Mouse (Mus musculus): Measurements from ENCODE around the gene Thsd7a. TPM values are rescaled to one million over a fixed set of nuclear protein-coding genes. Genes with fewer than 3 reads are reported as not detected.

Gene Thsd7a
- total RNA-seq, 2 experiments from 2014 or later, result 42.9 to 43.3 TPM

- peak overlapping the region; percentile 44; the same call in 1 of the 2 replicates for H3K27ac ChIP-seq
- no peak overlapping the region for H3K4me3 ChIP-seq
- no peak for DNase-seq (ENCODE audit: low spot score in 2 of 2)
- TF ChIP-seq CTCF (conservative IDR thresholded peaks at IDR 0.05), result no peak
Observed at GRCm38 (mm10) chr6:12458841-12459240, 290.4 kb downstream of the Thsd7a start.

GRCm38 (mm10) chr6:12457451-12457850 lies 291.8 kb downstream of the Thsd7a start:
- no peak for DNase-seq (ENCODE audit: low spot score in 2 of 2)
- no peak overlapping the region for H3K27ac ChIP-seq
- TF ChIP-seq CTCF (conservative IDR thresholded peaks at IDR 0.05), result no peak
- H3K4me3 ChIP-seq, result no peak overlapping the region

GRCm38 (mm10) chr6:12454876-12455485 lies 294.2 kb downstream of the Thsd7a start:
- DNase-seq (ENCODE audit: low spot score in 2 of 2), result no peak
- no peak overlapping the region for H3K4me3 ChIP-seq
- no peak overlapping the region for H3K27ac ChIP-seq
- TF ChIP-seq CTCF (conservative IDR thresholded peaks at IDR 0.05), result no peak

GRCm38 (mm10) chr6:12454132-12454531 lies 295.1 kb downstream of the Thsd7a start:
- no peak for DNase-seq (ENCODE audit: low spot score in 2 of 2)
- TF ChIP-seq CTCF (conservative IDR thresholded peaks at IDR 0.05), result no peak
- Histone ChIP-seq H3K4me3 (no peak overlapping the region), H3K27ac (no peak overlapping the region)

DNA sequence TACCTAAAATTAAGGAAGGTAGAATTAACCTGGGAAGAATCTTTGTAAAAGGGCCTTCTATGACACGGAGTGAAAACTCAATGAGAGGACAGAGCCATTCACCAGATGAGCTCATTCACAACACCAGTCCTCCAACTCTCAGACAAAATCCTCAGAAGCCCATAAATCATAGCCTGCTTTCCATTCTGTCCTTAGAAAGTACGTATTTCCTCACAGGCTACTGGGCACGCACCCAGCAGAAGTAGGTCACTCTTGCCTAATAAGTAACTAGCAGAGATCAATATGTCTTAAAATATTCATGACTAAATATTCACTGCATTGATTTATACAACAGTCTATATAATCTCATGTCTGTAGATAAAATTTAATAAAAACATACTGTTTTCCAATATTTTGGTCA lies 300.4 kb downstream of the Thsd7a start:
- no peak for DNase-seq (ENCODE audit: low spot score in 2 of 2)
- TF ChIP-seq CTCF (conservative IDR thresholded peaks at IDR 0.05), result no peak
- H3K27ac ChIP-seq, result no peak overlapping the region
- H3K4me3 ChIP-seq, result no peak overlapping the region

- no peak for TF ChIP-seq CTCF (conservative IDR thresholded peaks at IDR 0.05)
- Histone ChIP-seq H3K4me3 (no peak overlapping the region), H3K27ac (no peak overlapping the region)
- no peak for DNase-seq (ENCODE audit: low spot score in 2 of 2)
Observed at GRCm38 (mm10) chr6:12445486-12445885, 303.7 kb downstream of the Thsd7a start.

- no peak overlapping the region for H3K4me3 ChIP-seq
- TF ChIP-seq CTCF (conservative IDR thresholded peaks at IDR 0.05), result no peak
- no peak overlapping the region for H3K27ac ChIP-seq
- DNase-seq (ENCODE audit: low spot score in 2 of 2), result no peak
Observed at GRCm38 (mm10) chr6:12439561-12439960, 309.6 kb downstream of the Thsd7a start.

DNA sequence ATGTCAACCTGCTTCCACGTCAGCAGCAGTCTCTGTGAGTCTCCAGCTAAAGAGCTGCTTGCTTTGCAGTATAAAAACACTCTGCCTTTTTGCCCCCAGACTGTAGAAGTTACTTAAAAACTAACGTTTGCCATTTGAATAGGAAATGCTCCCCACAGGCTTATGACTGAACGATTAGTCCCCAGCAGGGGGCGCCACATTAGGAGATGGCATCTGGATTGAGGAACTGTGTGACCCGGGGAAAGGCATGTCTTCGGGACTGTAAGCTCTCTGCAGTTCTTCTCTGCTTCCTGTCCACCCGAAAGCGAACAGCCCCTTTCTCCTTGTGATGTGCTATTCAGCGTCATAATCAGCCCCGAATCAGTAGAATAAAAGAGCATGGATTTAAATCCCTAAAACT lies 330.1 kb downstream of the Thsd7a start:
- Histone ChIP-seq H3K4me3 (no peak overlapping the region), H3K27ac (no peak overlapping the region)
- peak; percentile 56 for TF ChIP-seq CTCF (conservative IDR thresholded peaks at IDR 0.05)
- no peak for DNase-seq (ENCODE audit: low spot score in 2 of 2)

DNA sequence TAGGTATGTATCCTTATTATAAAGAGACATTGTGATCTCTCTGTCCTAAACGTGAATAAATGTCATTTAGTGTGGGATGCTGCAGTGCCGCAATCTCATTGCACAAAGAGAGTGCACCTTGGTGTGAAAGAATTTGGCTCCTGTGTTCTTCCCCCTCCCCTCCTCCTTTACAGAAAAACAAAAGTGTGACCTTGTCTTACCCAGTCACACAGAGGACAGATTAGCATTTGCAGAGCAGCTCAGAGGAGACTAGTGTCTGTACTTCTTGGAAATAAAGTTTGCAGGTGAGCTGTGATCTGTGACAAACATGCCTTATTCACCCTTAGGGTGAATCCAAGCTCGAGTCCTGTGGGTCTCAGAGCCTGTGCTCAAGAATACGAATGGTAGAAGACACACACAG lies 332.2 kb downstream of the Thsd7a start:
- no peak overlapping the region for H3K27ac ChIP-seq
- H3K4me3 ChIP-seq, result no peak overlapping the region
- TF ChIP-seq CTCF (conservative IDR thresholded peaks at IDR 0.05), result no peak
- DNase-seq (ENCODE audit: low spot score in 2 of 2), result no peak

DNA sequence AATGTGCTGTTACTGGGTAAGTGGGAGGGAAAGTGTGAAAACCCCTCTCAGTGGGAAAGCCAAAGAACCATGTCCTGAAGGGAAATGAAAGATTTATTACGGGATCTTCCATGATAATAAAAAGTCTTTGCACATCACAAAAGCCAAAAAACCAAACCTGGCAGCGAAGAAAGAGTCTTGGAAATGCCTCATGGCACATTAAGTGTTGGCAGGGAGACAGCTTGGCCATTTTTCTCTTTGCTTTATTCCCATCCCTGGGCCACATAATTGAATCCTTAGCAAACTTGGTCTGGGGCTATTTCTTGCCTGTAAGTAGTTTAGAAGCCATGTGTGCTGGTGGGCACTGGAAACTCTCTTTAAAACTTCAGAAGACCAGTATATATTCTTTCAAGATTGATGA lies 344.8 kb downstream of the Thsd7a start:
- DNase-seq (ENCODE audit: low spot score in 2 of 2), result no peak
- no peak overlapping the region for H3K27ac ChIP-seq
- no peak for TF ChIP-seq CTCF (conservative IDR thresholded peaks at IDR 0.05)
- H3K4me3 ChIP-seq, result no peak overlapping the region

DNA sequence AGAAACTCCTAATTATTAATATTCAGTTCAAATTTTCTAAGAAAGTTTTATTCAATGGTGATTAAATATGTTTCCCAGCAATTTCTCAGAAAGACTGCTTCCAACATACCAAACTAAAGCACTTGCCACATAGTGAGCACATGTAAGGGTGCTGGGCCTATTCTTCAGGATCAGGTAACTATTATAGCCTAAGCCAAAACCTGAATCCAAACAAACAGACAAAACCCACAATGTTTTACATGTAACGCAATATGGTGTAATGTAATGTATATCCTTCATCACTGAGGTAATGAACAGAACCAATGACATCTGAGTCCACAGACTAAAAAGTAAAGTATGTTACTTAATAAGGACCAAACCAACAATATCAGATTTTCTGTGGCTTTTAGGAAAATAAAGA lies 346.2 kb downstream of the Thsd7a start:
- TF ChIP-seq CTCF (conservative IDR thresholded peaks at IDR 0.05), result no peak
- DNase-seq (ENCODE audit: low spot score in 2 of 2), result no peak
- Histone ChIP-seq H3K4me3 (no peak overlapping the region), H3K27ac (no peak overlapping the region)

DNA sequence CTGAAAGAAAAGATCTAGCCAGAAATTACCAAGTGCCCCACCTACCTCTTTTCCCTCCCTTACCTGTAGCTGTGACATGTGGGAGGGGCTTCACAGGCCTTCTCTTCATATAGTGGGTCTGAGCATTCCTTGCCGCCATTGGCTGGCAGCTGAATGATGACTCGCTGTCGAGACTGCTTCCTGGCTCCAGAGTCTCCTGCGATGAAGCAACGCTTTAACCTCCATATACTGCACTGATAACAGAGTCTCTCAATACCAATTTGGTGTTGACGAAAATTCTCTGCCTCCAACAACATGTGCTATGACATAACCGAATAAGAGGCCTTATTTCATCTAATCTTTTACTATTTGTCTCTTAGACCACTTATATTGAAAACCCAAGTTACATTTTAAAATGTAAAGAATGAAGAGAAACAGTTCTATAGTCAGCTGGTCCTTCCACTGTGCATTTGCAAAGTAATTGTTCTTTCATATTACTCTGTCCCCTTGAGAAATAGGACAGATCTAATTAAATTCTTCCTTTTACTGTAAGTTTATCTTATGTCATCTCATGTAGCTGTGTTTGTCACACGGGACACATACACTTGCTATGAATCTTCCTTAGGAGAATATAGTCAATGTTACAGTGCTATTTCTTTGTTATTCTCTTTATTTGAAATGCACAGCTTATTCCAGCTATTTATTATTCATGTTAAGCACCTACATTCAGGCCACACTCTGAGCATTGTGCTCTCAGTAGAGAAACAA lies 351.3 kb downstream of the Thsd7a start:
- no peak overlapping the region for H3K4me3 ChIP-seq
- no peak for TF ChIP-seq CTCF (conservative IDR thresholded peaks at IDR 0.05)
- no peak overlapping the region for H3K27ac ChIP-seq
- no peak for DNase-seq (ENCODE audit: low spot score in 2 of 2)

GRCm38 (mm10) chr6:12393574-12394380 lies 355.4 kb downstream of the Thsd7a start:
- Histone ChIP-seq H3K27ac (no peak overlapping the region), H3K4me3 (no peak overlapping the region)
- no peak for TF ChIP-seq CTCF (conservative IDR thresholded peaks at IDR 0.05)
- no peak for DNase-seq (ENCODE audit: low spot score in 2 of 2)

All from layer of hippocampus, adult 2 months (tissue).